Mouse (Mus musculus) hindbrain, embryonic 12.5 days (tissue): ENCODE measurements at regions not wholly inside any gene's neighbourhood (a gene's known extent, or its start where the extent isn't known, plus 50 kb on each side); places are given as distances from the start of the nearest gene placed in this dataset.
A peak's percentile ranks its signal among the peaks of the same experiment; 100 is the strongest.

ENCODE experiments used
- ATAC-seq: fragments of 200-750 bp; cut with Nextera tagmentation; 2 replicates; pipeline ENCODE4 v1.8.0; 2017; ENCODE audit warnings: moderate TSS enrichment; ENCODE audit not compliant: low FRiP score
- H3K27ac ChIP-seq: fragments of 300-500 bp; sonication (generic); 2 replicates; pipeline ENCODE4 v1.5.1; 2016; ENCODE audit warnings: mild to moderate bottlenecking
- H3K27me3 ChIP-seq: fragments of 300-500 bp; sonication (generic); 2 replicates; pipeline ENCODE4 v1.6.1; 2016; ENCODE audit warnings: mild to moderate bottlenecking
- H3K36me3 ChIP-seq: fragments of 300-500 bp; sonication (generic); 2 replicates; pipeline ENCODE4 v1.6.1; 2016; ENCODE audit warnings: mild to moderate bottlenecking
- H3K4me1 ChIP-seq: fragments of 300-500 bp; sonication (generic); 2 replicates; pipeline ENCODE4 v1.6.1; 2016
- H3K4me2 ChIP-seq: fragments of 300-500 bp; sonication (generic); replicated peaks from 2 replicates; pipeline ENCODE4 v1.6.1; 2016; ENCODE audit warnings: mild to moderate bottlenecking
- H3K4me3 ChIP-seq: fragments of 300-500 bp; sonication (generic); 2 replicates; pipeline ENCODE4 v1.5.1; 2016; ENCODE audit warnings: mild to moderate bottlenecking
- H3K9ac ChIP-seq: fragments of 300-500 bp; sonication (generic); 2 replicates; pipeline ENCODE4 v1.6.1; 2016; ENCODE audit warnings: mild to moderate bottlenecking, moderate library complexity
- H3K9me3 ChIP-seq: fragments of 300-500 bp; sonication (generic); replicated peaks from 2 replicates; pipeline ENCODE4 v1.6.1; 2016; ENCODE audit warnings: mild to moderate bottlenecking
- WGBS: fragments of 180-500 bp; shearing (Covaris S2); methylation state at CpG from one replicate; pipeline ENCODE4 v1.1.7; 2016; 5-methylcytosine and 5-hydroxymethylcytosine counted together

DNA sequence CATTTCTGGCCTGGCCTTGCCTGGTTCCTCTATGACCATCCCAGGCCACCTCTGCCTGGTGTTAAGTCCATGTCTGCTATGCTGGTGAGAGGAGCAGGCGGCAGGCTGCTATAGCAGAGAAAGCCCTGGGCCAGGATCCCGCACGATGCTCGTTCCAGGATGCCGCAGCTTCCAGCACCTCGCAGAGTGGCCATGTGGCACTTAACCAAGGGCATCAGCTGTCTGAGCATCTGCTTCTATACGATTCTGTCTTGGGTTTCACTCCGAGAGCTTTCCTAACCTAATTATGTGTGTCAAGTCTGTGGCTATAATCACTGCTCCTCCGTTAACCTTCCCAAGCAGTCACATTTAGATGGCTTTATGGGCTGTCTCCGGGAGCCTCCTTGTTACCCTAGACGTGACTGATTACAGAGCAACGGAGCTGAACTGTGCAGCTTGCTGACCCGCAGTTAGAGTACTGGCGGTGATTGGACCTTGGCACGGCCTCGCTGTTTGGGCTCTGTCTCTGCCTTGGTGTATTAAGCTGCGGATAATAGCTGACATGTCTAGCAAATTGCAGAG, 64.4 kb downstream of the Ackr3 start:
- peak overlapping the region; percentile 6; the same call in 1 of the 2 replicates for H3K4me2 ChIP-seq
- H3K27me3 ChIP-seq, result 0 out of 2 replicates have a peak, but pooled peaks cover 2% of the 10 kb centered on the region
- no peak overlapping the region for H3K9ac ChIP-seq
- H3K27ac ChIP-seq, result no peak overlapping the region
- H3K36me3 ChIP-seq, result no peaks in the 10 kb centered on the region
- WGBS, result 49% methylated on average over 17 of the region's 17 CpGs
- peaks cover 17% of the 10 kb centered on the region; the same call in 1 of the 2 replicates for H3K4me1 ChIP-seq
- ATAC-seq, result peak; percentile 79
- no peaks in the 10 kb centered on the region for H3K9me3 ChIP-seq
- H3K4me3 ChIP-seq, result no peak overlapping the region

DNA sequence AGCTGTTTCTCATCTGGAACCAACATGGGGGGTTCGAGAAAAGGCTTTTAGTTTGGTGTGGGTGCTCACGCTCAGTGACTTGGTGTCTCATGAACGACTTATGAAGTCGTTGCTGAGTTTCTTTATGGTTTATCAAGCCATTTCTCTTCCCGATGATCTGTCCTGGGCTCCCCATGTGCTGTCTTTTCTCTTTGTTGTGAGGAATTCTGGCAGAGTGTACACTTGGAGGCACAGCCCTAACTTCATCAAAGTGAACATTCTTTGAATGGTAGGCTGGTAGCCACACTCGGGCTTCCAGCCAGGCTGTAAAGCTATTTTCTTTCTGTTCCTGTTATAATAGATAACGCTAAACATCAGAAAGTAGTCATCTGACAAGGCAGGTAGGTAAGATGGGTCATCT, 65.2 kb downstream of the Ackr3 start:
- peaks cover 17% of the 10 kb centered on the region; the same call in 1 of the 2 replicates for H3K4me1 ChIP-seq
- no peak overlapping the region for H3K9ac ChIP-seq
- H3K27ac ChIP-seq, result no peak overlapping the region
- 0 out of 2 replicates have a peak, but pooled peaks cover 2% of the 10 kb centered on the region for H3K27me3 ChIP-seq
- no peak overlapping the region for H3K4me3 ChIP-seq
- no peak for ATAC-seq
- WGBS, result 81% methylated on average over 7 of the region's 7 CpGs
- no peaks in the 10 kb centered on the region for H3K9me3 ChIP-seq
- no peak overlapping the region for H3K4me2 ChIP-seq
- no peaks in the 10 kb centered on the region for H3K36me3 ChIP-seq

DNA sequence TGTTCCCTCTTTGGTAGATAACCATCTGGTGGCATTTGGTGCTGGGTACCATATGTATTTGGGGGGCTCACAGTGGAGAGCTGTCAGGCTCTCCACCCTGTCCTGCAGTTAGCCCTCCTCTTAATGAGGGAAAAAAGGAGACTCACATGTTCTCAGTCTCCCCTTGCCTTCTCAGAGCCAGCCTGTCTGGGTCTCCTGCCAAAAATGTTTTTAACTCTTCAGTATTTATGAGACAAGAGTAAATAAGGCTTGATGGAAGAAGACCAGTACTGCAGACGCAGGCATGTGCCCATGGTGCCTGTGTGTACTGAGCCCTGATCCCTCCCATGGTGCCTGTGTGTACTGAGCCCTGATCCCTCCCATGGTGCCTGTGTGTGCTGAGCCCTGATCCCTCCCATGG, 66.1 kb downstream of the Ackr3 start:
- WGBS, result 81% methylated on average over 1 of the region's 1 CpGs
- H3K4me1 ChIP-seq, result peaks cover 17% of the 10 kb centered on the region; the same call in 1 of the 2 replicates
- no peak overlapping the region for H3K4me3 ChIP-seq
- H3K4me2 ChIP-seq, result no peak overlapping the region
- ATAC-seq, result no peak
- H3K27me3 ChIP-seq, result 0 out of 2 replicates have a peak, but pooled peaks cover 2% of the 10 kb centered on the region
- no peaks in the 10 kb centered on the region for H3K36me3 ChIP-seq
- no peaks in the 10 kb centered on the region for H3K9me3 ChIP-seq
- H3K9ac ChIP-seq, result no peak overlapping the region
- H3K27ac ChIP-seq, result no peak overlapping the region

DNA sequence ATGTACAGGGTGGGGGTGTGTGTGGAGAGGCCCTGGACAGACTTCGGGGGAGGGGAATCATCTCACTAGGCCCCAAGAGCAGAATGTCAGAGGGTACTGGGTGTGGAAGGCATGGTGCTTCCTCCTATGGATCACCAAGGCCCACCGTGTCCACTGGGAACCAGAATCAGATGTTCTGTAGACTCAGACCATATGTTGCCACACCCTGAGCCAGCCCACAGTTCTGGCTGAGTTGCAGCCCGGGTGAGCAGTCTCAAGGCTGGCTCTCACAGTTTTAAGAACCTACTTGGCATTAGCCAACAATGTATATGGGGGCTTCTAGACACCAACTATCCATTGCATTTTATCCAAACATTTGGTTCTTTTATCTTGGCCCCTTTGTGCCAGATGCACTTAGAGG, 67.5 kb downstream of the Ackr3 start:
- H3K4me3 ChIP-seq, result no peak overlapping the region
- H3K4me2 ChIP-seq, result no peak overlapping the region
- ATAC-seq, result no peak
- no peak overlapping the region for H3K9ac ChIP-seq
- H3K4me1 ChIP-seq, result peaks cover 17% of the 10 kb centered on the region; the same call in 1 of the 2 replicates
- H3K27ac ChIP-seq, result no peak overlapping the region
- H3K27me3 ChIP-seq, result 0 out of 2 replicates have a peak, but pooled peaks cover 2% of the 10 kb centered on the region
- H3K36me3 ChIP-seq, result no peaks in the 10 kb centered on the region
- WGBS, result 95% methylated on average over 3 of the region's 3 CpGs
- no peaks in the 10 kb centered on the region for H3K9me3 ChIP-seq

DNA sequence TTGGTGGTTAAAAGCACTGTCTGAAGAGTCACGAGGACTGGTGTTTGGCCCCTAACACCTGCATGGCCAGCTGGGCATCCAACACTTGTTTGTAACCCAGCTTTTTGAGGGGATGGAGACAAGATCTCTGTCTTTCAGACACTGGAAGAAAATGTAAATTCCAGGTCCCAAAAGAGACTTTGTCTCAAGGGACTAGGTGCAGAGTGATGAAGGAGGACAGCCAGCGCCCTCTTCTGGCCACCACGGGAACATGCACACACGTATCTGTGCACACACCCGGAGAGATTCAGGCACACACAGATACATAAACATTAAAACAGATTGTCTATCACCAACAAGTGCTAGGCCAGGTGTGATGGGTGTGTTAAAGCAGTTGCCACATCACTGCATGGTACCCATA, 68.6 kb downstream of the Ackr3 start:
- Histone ChIP-seq H3K27ac (no peak overlapping the region), H3K4me2 (no peak overlapping the region), H3K9me3 (no peaks in the 10 kb centered on the region), H3K27me3 (no peaks in the 10 kb centered on the region), H3K36me3 (no peaks in the 10 kb centered on the region), H3K4me1 (peaks cover 20% of the 10 kb centered on the region; the same call in 1 of the 2 replicates), H3K4me3 (no peak overlapping the region), H3K9ac (no peak overlapping the region)
- ATAC-seq, result no peak
- 98% methylated on average over 5 of the region's 5 CpGs for WGBS

DNA sequence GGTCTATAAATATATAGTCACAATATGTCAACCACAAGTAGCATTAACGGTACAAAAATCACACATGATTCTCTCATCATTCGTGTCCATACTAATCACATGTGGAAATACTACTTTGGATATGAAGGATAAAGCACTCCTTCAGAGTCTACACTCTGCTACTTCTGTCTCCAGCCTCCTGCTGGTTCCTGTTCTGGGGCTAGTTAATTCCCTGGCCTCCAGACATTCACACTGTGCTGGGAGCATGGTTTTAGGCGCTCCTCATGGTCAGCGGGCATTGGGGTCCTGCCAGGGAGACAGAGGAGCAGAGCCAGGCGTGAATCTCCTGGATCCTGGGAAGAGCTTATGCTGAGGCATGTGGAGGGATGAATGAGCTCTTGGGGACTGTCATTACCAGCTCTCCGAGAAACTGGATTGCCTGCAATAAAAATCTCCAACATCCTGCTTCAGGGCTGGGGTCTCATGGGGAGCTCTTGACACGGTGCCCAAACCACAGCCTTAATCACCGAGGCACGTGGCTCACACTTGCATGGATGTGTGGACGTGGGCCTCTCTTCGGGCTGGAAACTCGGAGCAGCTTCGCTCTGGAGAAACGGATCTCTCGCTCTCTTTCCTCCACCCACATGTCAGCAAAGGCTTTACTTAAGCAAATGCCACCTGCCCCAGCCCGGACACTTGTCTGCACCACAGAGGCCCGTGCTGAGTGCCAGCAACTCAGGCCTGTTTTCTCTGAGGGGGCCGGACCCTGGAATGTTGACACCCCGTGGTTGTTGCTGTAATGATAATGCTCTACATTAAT, 69.2 kb downstream of the Ackr3 start:
- H3K4me1 ChIP-seq, result peaks cover 21% of the 10 kb centered on the region; the same call in 1 of the 2 replicates
- no peak overlapping the region for H3K27ac ChIP-seq
- no peak overlapping the region for H3K9ac ChIP-seq
- ATAC-seq, result no peak
- H3K9me3 ChIP-seq, result no peaks in the 10 kb centered on the region
- no peak overlapping the region for H3K4me2 ChIP-seq
- WGBS, result 84% methylated on average over 19 of the region's 19 CpGs
- H3K36me3 ChIP-seq, result no peaks in the 10 kb centered on the region
- no peaks in the 10 kb centered on the region for H3K27me3 ChIP-seq
- no peak overlapping the region for H3K4me3 ChIP-seq

DNA sequence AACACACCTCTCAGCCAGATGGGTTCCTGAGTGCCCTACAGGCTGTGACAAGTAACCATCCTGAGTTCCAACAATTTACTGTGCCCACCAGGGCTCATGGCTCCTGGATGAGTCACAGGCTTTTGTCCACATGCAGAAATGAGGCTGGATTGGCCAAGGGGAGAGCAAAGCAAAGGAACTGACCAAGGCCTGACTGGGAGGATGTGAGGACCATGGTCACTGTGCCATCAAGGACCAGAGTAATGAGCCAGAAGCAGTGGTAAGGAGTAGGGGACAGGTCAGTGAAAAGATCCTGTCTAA, 69.8 kb downstream of the Ackr3 start:
- no peak for ATAC-seq
- H3K27ac ChIP-seq, result no peak overlapping the region
- no peaks in the 10 kb centered on the region for H3K27me3 ChIP-seq

DNA sequence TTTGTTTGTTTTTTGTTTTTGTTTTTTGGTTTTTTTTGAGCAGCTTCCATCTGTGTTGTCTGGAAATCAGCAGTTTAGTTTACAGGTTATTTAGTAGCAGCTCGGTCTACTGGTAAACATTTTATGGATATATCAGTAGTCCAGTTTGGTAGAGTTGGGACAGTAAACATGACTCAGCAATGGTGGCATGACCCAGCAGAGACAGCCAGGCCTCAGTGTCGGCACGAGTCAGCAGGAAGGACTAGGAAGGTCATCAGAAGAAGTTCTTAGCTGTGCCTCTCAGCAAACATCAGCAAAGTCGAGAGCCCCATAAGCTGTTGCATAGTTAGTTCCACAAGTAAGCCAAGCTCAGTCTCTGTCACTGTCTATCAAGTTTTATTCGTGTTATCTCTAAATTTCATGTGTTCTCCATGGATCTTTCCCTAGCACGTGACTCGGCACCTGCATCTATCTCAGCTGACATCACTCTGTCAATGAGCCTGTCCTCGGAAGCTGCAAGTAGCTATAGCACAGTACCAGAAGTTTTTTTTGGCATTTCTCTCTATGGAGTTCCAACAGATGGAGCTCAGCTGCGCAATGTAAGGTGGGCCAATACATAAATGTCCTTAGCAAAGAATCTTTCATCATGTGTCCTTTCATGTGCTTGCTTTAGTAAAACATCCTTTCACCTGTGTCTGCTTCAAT, 71.3 kb downstream of the Ackr3 start:
- peaks cover 12% of the 10 kb centered on the region; the same call in 1 of the 2 replicates for H3K4me1 ChIP-seq
- no peak overlapping the region for H3K4me3 ChIP-seq
- no peak for ATAC-seq
- no peaks in the 10 kb centered on the region for H3K36me3 ChIP-seq
- H3K9me3 ChIP-seq, result no peaks in the 10 kb centered on the region
- H3K27me3 ChIP-seq, result no peaks in the 10 kb centered on the region
- H3K9ac ChIP-seq, result no peak overlapping the region
- H3K4me2 ChIP-seq, result no peak overlapping the region
- 90% methylated on average over 9 of the region's 9 CpGs for WGBS
- H3K27ac ChIP-seq, result no peak overlapping the region

More for the DNA sequence above, 69.8 kb downstream of the Ackr3 start:
- Histone ChIP-seq H3K9ac (no peak overlapping the region), H3K4me3 (no peak overlapping the region), H3K4me1 (peaks cover 16% of the 10 kb centered on the region; the same call in 1 of the 2 replicates), H3K9me3 (no peaks in the 10 kb centered on the region), H3K36me3 (no peaks in the 10 kb centered on the region), H3K4me2 (no peak overlapping the region)

DNA sequence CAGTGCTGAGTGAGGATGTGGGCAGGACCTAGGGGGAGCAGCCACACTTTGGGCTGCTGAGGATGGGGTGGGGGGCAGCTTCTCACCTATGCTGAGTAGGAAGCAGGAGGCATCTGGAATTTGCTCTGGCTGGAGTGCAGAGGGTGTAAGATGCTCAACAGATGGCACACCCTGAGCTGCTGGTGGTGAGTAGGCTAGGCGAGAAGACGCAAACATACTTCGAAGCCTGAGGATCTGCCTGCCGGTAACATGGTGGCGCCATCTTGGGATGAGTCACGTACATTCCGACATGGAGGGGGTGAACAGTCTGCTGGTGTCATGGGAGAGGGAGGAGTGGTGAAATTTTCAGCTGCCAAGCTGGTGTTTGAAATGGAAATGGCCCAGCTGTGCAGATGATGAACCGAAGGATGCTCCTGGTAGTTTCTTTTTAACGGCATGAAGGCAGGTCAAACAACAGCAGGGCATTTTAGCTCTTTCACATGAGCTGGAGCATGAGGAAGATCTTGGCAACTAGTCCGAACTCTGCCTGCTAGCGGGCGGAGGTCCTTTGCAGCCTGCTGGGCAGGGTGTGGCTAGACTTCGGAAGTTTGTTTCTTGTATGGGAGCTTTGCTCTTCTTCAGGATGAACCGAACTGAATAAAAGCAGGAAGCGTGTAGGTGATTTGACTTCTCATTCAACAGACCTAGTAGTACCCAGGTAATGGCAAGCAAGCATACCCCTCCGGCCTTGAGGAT, 72.2 kb downstream of the Ackr3 start:
- Histone ChIP-seq H3K4me1 (peaks cover 12% of the 10 kb centered on the region; the same call in 1 of the 2 replicates), H3K27me3 (no peaks in the 10 kb centered on the region), H3K27ac (no peak overlapping the region), H3K36me3 (no peaks in the 10 kb centered on the region), H3K9me3 (no peaks in the 10 kb centered on the region), H3K4me3 (no peak overlapping the region), H3K4me2 (no peak overlapping the region), H3K9ac (no peak overlapping the region)
- 90% methylated on average over 16 of the region's 16 CpGs for WGBS
- ATAC-seq, result no peak

DNA sequence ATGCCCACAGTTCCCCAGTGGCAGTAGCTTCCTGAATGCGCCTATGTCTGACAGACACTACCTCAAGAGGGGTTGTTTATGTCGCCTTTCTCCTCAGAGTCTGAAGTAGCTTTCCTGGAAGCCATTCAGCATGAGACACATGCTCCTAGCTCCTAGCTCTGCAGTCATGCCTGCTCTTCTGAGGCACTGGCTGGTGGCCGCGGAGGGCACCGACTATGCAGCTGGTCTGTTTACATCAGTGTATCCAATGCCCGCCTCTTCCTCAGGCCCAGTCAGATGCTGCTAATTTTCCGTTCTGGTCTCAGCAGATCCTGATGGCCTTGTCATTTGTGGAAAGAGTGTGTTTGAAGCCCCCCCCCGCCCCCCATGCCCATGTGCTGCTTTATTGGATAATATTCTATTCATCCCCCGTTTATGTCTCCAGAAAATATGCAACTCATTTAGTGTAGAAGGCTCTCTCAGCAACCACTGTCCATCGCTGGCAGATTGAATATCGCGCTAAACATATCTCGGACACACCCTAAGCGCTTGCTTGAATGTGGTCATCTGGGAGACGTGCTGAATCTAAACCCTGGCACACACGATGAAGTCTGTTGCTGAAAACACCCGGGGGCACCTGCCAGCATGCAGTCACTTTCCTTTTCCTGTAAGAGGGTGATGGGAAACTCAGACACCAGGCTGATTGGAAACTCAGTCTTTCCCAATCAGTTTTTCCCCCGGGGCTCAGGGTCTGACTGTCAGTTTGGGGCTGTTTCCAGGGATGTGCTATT, 73.9 kb downstream of the Ackr3 start:
- no peak overlapping the region for H3K4me3 ChIP-seq
- no peak overlapping the region for H3K9ac ChIP-seq
- H3K27me3 ChIP-seq, result no peaks in the 10 kb centered on the region
- H3K9me3 ChIP-seq, result no peaks in the 10 kb centered on the region
- peaks cover 14% of the 10 kb centered on the region for H3K4me1 ChIP-seq
- H3K36me3 ChIP-seq, result no peaks in the 10 kb centered on the region
- ATAC-seq, result no peak
- H3K27ac ChIP-seq, result 0 out of 2 replicates have a peak overlapping the region, but pooled peaks have one; percentile 12
- WGBS, result 86% methylated on average over 18 of the region's 18 CpGs
- H3K4me2 ChIP-seq, result no peak overlapping the region

DNA sequence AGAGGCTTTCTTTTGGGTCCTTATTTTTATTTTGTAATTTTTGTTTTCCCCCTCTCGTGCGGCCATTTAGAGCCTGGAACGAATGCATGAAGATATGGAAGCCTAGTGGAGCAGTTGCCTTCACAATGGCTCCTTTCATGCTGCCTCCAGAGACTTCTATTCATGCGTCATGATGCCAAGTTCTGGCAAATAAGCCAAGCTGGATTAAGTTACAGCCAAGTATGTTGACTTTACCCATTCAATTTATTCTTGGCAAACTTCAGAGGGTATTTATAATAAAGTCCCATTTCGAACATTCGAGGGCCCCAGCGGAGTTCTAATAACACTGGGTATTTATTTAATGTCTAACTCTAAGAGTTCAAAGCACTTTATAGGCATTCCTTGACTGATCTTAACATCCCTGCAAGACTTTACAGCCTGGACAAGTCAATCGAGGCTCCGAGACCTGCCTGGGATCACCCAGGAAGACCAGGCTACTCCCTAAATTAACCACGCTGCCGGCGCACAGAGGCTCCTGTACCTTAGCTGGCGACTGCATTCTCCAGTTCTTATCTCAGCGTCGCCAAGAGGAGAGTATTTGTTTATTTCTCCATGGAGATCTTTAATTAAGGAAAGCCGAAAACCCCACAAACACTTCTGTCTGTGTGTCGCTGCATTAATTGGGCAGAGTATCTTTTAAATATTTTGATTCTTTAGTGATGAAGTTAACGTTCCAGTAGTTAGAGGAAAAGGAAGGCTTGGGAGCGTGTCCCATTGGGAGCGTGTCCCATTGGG, 75.5 kb downstream of the Ackr3 start:
- no peaks in the 10 kb centered on the region for H3K36me3 ChIP-seq
- peaks cover 27% of the 10 kb centered on the region for H3K4me1 ChIP-seq
- H3K9ac ChIP-seq, result no peak overlapping the region
- 78% methylated on average over 20 of the region's 20 CpGs for WGBS
- no peak for ATAC-seq
- H3K4me3 ChIP-seq, result no peak overlapping the region
- H3K9me3 ChIP-seq, result no peaks in the 10 kb centered on the region
- no peaks in the 10 kb centered on the region for H3K27me3 ChIP-seq
- no peak overlapping the region for H3K4me2 ChIP-seq
- no peak overlapping the region for H3K27ac ChIP-seq
